Mouse (Mus musculus): ENCODE data around the gene Gm6583.

Gm6583 gene

DNA sequence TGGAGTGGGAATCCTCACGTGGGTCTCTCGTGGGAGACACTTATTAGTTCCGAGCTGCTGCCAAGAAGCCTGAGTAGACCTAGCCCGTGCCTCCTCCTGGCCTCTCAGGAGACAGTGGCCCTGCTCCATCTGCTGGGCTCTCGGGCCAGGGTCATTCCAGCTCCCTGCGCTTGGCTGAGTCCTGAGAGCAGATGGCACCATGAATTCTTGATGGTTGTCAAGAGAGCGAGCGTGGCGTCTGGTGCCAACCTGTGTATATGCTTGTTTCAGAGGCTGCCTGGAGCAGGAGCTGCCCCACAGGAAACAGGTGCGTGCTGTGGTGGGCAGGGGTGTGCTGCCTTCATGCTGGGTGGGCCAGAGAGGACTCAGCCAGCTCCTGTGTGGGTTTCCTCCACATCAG, 12.8 kb upstream of the Gm6583 start:
- no peak for DNase-seq (ENCODE audit: low read depth, low spot score)

DNA sequence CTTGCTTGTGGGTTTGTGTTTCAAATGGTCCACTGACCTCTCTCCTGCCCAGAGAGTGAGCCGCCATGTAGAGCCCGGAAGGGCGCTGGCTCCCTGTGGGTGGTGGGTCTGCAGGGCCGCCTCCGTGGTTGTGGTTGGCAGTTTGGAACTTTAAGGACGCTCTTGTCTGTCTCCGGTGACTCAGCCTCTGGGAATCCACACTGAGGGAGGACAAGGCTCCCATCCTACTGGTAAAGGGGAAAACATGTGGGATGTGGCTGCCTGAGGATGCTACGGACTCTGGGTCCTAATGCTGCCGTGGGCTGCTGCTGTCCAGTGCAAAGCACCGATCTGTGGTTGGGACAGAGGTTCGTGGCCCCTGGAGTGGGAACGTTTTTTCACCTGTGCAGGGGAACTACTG, 12.1 kb upstream of the Gm6583 start:
- DNase-seq (ENCODE audit: low read depth, low spot score), result no peak

DNA sequence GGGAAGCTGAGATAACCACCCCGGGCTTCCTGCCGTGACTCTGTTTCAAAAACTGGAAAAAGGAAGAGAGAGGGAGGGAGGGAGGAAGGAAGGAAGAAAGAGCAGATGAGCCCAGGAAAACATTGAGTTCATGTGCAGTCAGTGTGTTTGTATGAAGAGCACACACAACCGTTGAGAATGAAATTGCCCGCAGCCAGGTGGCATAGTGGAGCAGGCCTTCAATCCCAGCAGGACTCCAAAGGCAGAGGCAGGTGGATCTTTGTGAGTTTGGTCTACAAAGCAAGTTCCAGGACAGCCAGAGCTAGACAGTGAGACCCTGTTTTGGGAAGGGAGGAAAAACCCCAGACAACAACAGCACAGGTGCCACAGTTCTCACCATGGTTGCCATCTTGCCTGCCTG, 11.5 kb upstream of the Gm6583 start:
- no peak for DNase-seq (ENCODE audit: low read depth, low spot score)

DNA sequence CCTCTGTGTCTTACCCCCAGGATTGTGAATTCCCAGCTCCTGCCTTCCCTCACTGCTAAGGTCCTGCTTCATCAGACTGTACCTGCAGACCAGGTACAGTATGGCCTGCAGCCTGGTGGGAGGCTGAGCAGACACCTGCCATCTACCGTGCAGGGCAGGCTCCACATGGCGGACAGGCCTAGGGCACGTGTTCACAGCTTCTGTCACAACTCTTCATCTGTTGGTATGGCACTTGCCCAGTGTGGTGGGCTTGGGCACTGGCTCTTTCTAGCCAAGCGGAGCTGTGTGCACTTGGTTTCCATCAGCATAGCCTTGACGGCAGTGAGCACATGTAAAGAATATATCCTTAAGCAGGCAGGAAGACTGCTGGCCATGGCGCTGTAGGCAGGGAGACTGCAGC, 11.0 kb upstream of the Gm6583 start:
- DNase-seq (ENCODE audit: low read depth, low spot score), result no peak

DNA sequence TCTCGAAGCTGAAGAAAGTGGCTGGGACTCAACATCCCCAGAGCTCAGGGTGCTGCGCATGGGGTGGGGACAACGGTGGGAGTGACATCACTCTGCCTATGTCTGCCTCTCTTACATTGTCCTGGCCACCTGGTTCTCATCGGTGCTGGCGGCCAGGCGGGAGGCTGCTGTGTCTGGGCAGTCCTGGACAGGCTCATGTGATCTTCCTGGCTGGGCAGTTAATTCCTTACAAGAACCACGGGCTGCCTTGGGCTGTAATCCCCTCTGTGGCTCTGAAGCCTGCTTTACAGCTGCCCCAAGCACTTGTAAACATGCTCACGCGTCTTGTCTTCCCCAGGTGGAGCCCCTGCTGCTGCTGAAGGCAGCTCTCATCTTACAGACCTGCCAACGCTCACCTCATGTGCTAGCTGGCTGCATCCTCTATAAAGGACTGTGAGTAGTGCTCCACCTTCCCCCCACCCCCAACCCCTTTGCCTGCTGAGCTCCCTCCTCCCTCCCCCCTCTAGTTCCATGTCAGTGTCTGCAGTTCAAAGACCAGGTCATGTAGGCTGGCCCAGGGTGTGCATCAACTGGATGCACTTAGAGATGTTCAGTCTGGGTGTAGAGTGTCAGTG, 8.5 kb upstream of the Gm6583 start:
- no peak for DNase-seq (ENCODE audit: low read depth, low spot score)

DNA sequence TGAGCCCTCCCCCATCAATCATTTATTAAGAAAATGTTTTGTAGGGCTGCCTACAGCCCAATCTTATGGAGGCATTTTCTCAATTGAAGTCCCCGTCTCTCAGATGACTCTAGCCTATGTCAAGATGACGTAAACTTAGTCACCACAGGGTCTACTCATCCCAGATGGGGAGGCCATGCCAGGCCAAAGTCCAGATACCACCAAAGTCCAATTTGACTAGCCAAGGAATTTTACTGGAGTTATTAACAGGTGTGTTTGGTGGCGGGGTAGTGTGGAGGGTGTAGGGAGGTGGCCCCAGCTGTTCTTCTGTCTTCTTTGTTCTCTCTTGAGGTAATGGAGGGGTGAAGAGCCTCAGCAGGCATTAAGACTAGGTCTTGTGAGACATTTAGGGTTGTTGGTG, 4.2 kb upstream of the Gm6583 start:
- DNase-seq (ENCODE audit: low read depth, low spot score), result no peak

DNA sequence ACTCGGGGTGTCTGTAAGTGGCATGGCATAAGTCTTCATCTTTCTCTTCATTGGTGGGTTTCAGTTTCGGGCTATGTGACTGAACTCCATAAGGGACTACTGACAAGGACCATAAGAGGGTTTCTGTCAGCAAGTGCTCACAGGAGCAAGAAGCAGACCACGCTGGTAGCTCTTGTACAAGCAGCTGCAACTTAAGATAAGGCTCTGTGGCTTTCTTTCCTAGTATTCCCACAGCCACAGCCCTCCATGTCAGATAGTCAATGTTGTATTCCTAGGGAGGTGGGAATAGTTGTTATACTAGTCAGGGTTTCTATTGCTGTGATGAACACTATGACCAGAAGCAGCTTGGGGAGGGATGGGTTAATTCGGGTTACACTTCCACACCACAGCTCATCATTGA, 3.7 kb upstream of the Gm6583 start:
- DNase-seq (ENCODE audit: low read depth, low spot score), result no peak

DNA sequence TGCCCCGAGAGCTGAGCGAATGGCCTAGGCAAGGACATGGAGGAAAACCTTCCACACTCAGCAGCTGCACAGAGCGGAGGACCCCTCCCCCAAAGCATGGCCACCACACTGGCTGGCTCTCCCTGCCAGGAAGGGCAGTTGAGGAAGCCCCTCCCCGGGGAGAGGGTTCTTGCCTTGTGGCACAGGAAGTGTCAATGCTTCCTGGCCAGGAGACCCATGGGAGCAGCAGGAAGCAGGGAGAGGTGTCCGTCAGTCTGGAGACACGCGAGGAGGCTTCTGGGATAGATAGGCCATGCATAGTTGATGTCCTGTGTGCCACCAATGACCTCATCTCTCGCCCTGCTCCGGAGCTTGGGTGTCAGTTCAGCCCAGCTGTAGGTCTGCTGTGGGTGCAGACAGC, 489 bp upstream of the Gm6583 start:
- DNase-seq (ENCODE audit: low read depth, low spot score), result no peak

DNA sequence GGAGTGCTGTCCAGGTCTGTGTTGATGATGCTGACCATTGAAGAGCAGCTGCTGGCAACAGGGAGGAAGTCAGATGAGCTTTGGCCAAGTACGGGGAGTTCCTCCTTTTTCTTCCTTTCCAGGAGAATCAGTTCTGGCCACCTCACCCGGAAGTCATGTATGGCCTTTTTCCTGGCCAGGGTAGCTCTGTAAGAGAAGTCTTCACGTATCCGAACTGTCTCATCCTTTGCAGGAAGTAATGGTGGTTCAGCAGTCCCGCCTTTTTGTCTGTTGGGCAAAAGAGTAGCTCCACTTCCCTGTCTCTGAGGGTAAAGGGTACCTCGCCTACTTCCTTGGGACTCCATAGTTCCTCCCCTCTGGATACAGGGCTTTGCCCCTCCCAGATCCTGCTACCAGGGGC, 340 bp downstream of the Gm6583 start:
- no peak for DNase-seq (ENCODE audit: low read depth, low spot score)

DNA sequence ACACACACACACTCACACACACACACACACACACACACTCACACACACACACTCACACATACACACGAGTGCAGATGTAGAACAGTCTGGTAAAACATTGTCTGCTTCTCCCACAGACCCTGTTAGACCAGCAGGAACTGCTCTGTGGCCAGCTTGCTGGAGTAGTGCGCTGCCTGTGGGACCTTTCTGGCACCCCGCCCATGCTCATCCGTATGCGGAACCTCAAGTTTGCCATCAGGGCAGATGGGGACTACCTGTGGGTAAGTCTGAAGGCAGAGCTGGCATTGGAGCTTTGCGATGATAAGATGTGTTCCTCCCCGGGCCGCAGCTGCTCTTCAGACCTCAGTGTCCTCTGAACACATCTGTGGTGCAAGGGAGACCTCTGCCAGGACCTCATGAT, 6.7 kb downstream of the Gm6583 start:
- DNase-seq (ENCODE audit: low read depth, low spot score), result no peak

DNA sequence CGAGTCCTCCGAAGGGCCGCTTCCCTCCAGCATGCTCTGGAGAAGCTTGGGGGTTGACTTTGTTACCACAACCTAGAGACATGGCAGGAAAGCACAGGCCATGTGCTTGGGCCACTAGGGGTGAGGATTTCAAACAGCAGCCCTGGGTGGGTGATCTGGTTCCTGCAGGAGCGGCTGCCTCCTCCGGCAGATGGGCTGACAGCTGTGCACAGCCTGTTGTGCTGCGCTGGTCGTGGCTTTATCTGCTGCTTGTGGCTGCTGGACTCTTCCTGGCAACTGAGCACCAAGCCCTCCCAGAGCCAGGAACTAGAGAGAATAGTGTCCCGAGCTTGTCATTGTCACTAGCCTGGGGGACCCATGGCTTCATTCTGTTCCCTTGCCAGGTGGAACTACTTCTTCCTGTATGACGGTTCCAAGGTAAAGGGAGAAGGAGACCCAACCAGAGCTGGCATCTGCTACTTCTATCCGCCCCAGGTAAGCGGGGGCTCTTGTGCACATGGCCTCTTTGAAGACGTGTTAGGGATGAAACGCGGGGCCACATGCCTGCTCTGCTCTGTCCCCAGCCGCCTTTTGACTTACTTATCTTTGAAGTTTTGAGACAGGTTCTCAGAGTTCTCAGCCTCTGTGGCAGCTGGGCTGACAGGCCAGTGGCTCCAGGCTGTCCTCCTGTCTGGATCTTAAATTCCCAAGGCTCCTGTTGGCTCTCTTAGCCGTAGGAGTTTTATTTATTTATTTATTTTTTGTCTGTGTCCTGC, 9.4 kb downstream of the Gm6583 start:
- no peak for DNase-seq (ENCODE audit: low read depth, low spot score)

DNA sequence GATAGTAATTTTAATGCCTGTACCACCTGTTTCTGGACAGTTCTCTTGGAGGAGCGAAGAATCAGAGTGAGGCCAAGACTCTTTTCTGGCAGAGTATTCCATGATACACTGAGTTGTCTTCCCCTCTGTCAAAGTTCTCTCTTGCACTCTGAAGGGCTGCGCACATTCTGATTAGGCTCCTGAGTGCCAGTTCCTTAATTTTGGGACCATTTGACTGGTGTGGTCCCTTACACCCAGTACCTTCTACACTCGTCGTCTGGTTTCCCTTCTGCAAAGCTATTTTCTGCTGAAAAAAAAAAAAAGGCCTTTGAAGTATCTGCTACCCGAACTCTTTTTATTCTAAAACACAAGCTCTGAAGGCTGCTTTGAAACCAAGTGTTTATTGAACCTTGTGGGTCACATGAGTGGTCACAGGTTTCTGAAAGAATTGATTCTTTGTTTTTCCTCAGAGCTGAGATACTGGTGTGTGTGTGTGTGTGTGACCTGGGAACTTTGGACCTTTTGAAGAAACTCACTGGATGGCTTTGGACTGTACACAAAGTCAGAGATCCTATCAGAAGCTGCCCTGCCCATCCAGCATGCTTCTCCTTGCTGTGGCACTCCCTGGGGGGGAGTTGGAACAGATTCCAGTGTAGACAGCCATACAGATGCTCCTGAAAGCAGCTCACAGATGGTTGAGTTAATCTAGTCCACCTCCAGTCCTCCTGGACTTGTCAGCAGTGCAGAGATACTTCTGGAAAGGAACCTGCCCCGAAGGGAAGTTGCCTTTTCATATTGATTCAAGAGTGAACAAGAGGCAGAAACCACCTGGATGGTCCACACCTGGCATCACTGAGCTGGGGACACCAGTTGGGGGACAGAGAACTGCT, 11.5 kb downstream of the Gm6583 start:
- DNase-seq (ENCODE audit: low read depth, low spot score), result no peak

DNA sequence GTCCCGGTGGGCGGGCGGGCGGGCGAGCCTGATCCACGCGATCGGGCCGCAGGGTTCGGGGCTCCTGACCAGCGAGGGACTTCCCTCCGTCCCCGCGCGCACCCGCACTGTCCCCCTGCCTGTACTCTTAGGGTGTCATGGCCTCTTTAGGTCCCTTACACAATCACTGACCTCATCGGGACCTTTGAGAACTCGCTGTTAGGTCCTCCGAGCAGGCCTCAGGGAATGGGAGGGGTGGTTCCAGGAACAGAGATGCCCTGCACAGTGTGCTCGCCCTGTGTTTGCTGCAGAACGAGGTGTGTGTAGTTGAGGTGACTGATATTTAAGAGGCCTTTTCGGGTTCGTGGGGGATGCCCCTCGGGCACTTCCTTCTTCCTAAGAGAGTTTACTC, 12.6 kb downstream of the Gm6583 start:
- DNase-seq (ENCODE audit: low read depth, low spot score), result peak; percentile 53

DNA sequence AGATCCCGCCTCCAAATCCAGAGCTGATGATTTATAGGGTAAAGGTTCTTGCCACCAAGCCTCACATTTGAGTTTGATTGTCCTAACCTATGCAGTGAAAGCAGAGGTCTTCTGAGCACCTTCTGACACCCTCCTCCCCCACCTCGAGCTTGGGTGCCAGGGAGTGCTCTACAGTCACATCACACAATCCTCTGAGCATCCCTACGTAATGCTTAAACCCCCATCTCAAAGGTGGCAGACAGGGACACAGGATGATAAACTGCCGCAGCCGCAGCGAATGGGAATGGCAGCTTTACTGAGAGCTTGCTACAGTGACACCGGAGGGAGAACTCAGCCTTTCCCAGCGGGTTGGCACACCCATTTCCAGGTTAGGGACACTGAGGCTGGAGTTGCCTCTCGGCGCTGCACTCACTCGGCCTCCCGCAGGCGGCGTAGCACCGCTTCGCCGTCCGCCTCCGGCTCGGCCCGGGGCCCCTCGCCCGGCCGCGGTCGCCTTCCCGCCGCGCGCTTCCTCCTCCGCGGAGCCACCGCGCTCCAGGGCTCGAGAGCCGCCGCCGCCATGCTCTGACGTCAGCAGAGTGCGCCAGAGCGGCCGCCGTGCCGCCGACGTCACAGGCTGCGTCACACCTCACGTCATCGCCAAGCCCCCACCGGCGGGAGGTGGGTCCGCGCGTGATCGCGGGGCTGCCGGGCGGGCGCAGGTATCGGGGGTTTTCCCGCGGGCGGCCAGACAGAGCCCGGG, 13.2 kb downstream of the Gm6583 start, which contains the start of the genes Srrd and Hps4:
TSS of gene Srrd (minus strand) at position 578 of the 742 bp plus-strand sequence.
TSS of gene Hps4 (plus strand) at position 621 of the 742 bp plus-strand sequence.
- DNase-seq (ENCODE audit: low read depth, low spot score), result peak; percentile 79

DNA sequence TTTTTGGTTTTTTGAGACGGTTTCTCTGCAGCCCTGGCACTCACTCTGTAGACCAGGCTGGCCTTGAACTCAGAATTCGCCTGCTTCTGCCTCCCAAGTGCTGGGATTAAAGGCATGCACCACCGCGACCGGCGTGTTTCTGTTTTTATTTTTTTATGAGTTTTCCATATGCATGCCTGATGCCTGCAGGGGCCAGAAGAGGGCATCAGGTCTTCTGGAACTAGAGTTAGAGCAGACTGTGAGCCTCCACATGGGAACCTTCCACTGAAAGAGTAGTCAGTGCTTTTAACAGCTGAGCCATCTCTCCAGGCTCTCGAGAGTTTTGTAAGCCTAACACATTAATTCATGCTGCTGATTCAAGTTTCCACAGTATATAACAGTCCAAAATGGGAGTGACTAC, 16.6 kb downstream of the Gm6583 start:
- DNase-seq (ENCODE audit: low read depth, low spot score), result no peak

DNA sequence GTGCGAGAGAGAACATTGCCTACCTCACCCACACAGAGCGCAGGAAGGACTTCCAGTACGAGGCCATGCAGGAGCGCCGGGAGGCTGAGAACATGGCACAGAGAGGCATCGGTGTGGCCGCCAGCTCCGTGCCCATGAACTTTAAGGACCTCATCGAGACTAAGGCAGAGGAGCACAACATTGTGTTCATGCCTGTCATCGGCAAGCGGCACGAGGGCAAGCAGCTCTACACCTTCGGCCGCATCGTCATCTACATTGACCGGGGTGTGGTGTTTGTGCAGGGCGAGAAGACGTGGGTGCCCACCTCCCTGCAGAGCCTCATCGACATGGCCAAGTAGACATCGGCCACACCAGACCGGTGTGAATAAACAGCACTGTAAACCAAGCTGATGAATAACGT, 18.8 kb downstream of the Gm6583 start:
- DNase-seq (ENCODE audit: low read depth, low spot score), result no peak

DNA sequence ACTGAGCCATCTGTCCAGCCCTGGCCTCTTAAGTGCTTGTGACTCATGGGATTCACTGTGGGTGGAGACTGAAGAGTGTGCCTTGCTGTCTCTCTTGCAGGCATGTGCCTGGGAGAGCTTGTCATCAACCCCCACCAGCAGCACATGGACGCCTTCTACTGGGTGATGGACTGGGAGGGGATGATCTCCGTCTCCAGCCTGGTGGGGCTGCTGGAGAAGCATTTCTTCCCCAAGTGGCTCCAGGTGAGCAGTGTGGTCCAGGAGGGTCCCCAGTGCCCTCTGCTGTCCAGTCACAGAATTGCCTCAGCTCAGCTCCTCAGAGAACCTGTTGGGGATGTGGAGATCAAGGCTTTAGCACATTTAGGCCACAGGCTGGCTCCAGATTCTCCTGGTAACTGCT, 20.4 kb downstream of the Gm6583 start:
- DNase-seq (ENCODE audit: low read depth, low spot score), result peak; percentile 59

DNA sequence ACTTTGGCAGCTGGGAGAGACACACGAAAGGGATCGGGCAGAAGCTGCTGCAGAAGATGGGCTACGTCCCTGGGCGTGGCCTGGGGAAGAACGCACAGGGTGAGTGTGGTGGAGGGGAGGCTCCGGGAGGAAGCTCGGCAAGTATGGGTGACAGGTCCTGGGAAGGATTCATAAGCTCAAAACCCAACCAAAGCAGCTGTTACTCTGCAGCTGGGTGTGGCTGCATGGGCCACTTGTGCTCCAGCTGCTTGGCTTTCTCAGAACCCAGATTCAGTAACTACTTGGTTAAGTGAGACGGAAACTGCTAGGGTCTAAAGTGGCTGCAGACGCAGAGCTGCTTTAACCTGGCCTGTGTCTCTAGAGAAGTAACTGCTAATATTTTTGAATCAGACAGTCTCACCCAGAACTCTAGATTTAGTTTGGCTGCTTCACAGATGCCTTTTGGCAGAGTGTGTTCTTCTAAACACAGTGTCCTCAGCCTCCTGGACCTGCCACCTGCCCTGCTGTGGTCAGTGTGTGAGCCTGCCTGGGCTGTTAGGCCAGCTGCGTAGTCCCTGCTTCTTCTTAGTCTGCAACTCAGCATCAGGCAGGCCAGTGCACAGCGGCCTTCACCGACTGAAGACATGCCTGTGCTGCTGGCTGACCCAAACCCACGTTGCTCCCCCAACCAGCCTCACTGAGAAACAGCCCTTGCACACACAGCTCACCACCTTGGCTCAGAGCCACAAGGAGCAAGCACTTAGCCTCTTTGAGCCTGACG, 25.8 kb downstream of the Gm6583 start:
- no peak for DNase-seq (ENCODE audit: low read depth, low spot score)

DNA sequence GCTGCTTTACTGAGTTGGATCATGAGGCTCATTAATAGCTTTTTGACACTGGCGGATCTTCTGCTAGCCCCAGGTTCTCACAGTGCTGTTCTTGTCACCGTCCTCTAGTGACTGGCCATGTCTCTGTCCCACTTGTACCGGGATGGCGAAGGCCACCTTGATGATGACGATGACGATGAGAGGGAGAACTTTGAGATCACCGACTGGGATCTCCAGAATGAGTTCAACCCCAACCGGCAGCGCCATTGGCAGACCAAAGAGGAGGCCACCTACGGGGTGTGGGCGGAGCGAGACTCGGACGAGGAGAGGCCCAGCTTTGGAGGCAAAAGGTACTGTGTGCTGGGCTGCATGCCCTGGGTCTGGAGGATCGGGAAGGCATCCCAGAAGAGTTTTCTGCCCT, 28.0 kb downstream of the Gm6583 start:
- DNase-seq (ENCODE audit: low read depth, low spot score), result no peak

DNA sequence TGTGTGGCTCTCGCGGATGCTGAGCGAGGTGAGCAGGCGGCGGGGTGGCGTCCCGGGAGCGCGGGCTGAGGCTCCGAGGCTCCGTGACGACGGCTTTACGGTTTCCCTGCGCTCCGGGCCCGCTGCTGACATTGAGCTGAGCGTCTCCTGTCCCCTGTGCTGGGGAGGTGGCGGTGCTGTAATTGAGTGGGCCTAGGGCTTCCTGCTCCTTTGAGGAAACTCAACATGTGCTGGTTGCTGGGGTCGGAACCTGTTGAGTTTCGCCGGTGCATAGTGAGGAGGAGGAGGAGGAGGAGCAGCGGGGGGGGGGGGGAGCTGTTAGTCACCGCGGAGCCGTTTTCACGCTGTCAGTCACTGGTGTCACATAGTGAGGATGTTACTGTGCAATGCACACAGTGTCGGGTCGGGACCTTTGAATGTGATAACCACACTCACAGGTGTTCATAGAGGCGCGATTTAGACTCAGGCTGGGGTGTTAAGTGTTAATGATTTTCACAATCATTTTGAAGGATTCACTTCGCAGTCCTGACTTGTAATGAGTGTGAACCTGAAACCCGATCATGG, 29.3 kb downstream of the Gm6583 start:
- no peak for DNase-seq (ENCODE audit: low read depth, low spot score)
